7 mouse cellular contexts compared by ENCODE assay signal in the genomic region with DNA sequence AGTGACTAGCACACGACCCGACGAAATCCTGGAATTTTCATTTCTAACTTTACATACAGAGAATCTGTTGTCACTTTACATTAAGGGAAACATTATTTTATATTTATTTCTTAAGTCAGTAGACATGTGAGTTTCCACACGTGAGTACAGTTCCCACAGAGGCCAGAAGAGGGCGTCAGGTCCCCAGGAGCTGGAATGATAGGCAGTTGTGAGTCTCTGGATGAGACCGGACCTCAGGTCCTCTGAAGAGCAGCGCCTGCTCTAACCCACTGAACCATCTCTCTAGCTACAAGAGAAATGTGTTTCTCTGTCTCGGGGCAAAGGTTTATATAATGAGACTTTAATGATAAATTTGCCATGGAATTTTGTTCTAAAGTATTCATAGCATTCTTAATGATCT.
DNase-seq lines count a peak whose midpoint lies in the region; ATAC-seq and TF ChIP-seq lines count a peak whose summit lies in the region.

No protein-coding gene starts in this region.

- no peaks in the 10 kb centered on the region for H3K27me3 ChIP-seq in kidney, embryonic 16.5 days (ENCODE audit: insufficient read depth, low read length)
- H3K27me3 ChIP-seq in E14TG2a.4 (ENCODE audit: insufficient read depth, low read length) = no peaks in the 10 kb centered on the region

- ATAC-seq in kidney, embryonic 16.5 days (ENCODE audit: low FRiP score, low TSS enrichment) = no peak
- ATAC-seq in erythroid progenitor cell, adult 5-6 weeks (replicated peaks; ENCODE audit: low FRiP score, poor library complexity, severe bottlenecking) = no peak

- H3K9me3 ChIP-seq in kidney, embryonic 16.5 days (ENCODE audit: low read length) = no peaks in the 10 kb centered on the region
- no peaks in the 10 kb centered on the region for H3K9me3 ChIP-seq in E14TG2a.4 (ENCODE audit: low read length)

- H3K36me3 ChIP-seq in kidney, embryonic 16.5 days (ENCODE audit: insufficient read depth, low read length) = no peaks in the 10 kb centered on the region
- H3K36me3 ChIP-seq in E14TG2a.4 (ENCODE audit: insufficient read depth, low read length) = no peaks in the 10 kb centered on the region

- peak; percentile 65 for TF ChIP-seq CTCF in E14TG2a.4 (conservative IDR thresholded peaks at IDR 0.05; ENCODE audit: low read length)

- H3K4me1 ChIP-seq in kidney, embryonic 16.5 days (ENCODE audit: insufficient read depth, low read length) = no peaks in the 10 kb centered on the region
- no peaks in the 10 kb centered on the region for H3K4me1 ChIP-seq in E14TG2a.4 (replicated peaks; ENCODE audit: low read depth, low read length)

- 70% methylated on average over 8 of the region's 8 CpGs for WGBS in kidney, embryonic 16.5 days

- no peak overlapping the region for H3K4me3 ChIP-seq in kidney, embryonic 16.5 days (ENCODE audit: low read length)
- no peak overlapping the region for H3K4me3 ChIP-seq in E14TG2a.4 (replicated peaks; ENCODE audit: low read length)

- H3K4me2 ChIP-seq in kidney, embryonic 16.5 days (replicated peaks; ENCODE audit: low read depth, low read length) = no peak overlapping the region

- H3K9ac ChIP-seq in kidney, embryonic 16.5 days (replicated peaks; ENCODE audit: low read length) = no peak overlapping the region

- H3K27ac ChIP-seq in kidney, embryonic 16.5 days (ENCODE audit: low read length) = no peak overlapping the region

- DNase-seq in kidney, postnatal 10 days = peak; percentile 45
- DNase-seq in NIH3T3 (ENCODE audit: low read depth) = peak; percentile 51
- peak; percentile 36 for DNase-seq in lung, postnatal 14 days
- no peak for DNase-seq in urinary bladder, postnatal 36 days (ENCODE audit: low spot score in 2 of 2)

Comparison
In these comparisons a context has a peak if more than half of its experiments do, and no peak if none do; other contexts are left out.
1. DNase-seq: peak in kidney, postnatal 10 days (single experiment), NIH3T3 (single experiment) and lung, postnatal 14 days (single experiment); none in urinary bladder, postnatal 36 days (0 of 2).